Mouse (Mus musculus) embryonic fibroblast, embryonic 13.5 days (primary cell): ENCODE results near the gene Olfr56.

Experiments used
- CTCF ChIP-seq: IDR thresholded peaks from 2 replicates; pipeline ENCODE4 v1.5.1; 2011; ENCODE audit warnings: mild to moderate bottlenecking, control low read depth, low read length, moderate library complexity, borderline replicate concordance; ENCODE audit not compliant: insufficient read depth
- POLR2A ChIP-seq: IDR thresholded peaks from 2 replicates; pipeline ENCODE4 v1.6.1; 2011; ENCODE audit warnings: low read depth, mild to moderate bottlenecking, control low read depth, low read length, moderate library complexity

GRCm38 (mm10) chr11:49091171-49091570 is 112.5 kb downstream of the Olfr56 start:
- TF ChIP-seq CTCF, result no peak
- TF ChIP-seq POLR2A, result no peak
